Mouse (Mus musculus): ENCODE data around the gene Zfp979.
"Not testable (repeated sequence)": the region's sequence is repeated elsewhere in the genome, so short reads cannot be mapped to it uniquely, and the experiment has no call there.

The Zfp979 gene

GRCm38 (mm10) chr4:147642413-147642812 is at the start of gene Zfp979:
Gene Zfp979 (minus strand): TSS chr4:147642513.
- not testable (repeated sequence) for DNase-seq (ENCODE audit: low spot score in 2 of 2)

GRCm38 (mm10) chr4:147655245-147655644 is 12.9 kb upstream of the Zfp979 start:
- not testable (repeated sequence) for DNase-seq (ENCODE audit: low spot score in 2 of 2)

GRCm38 (mm10) chr4:147647407-147647806 is 5.1 kb upstream of the Zfp979 start:
- DNase-seq (ENCODE audit: low spot score in 2 of 2) = not testable (repeated sequence)

GRCm38 (mm10) chr4:147641932-147642331 is 381 bp downstream of the Zfp979 start:
- not testable (repeated sequence) for DNase-seq (ENCODE audit: low spot score in 2 of 2)

GRCm38 (mm10) chr4:147633818-147634262 is 8.5 kb downstream of the Zfp979 start:
- not testable (repeated sequence) for DNase-seq (ENCODE audit: low spot score in 2 of 2)

- not testable (repeated sequence) for DNase-seq (ENCODE audit: low spot score in 2 of 2)
These were observed 35.8 kb downstream of the Zfp979 start for GRCm38 (mm10) chr4:147606511-147606910.

GRCm38 (mm10) chr4:147605521-147605920 is 36.8 kb downstream of the Zfp979 start:
- DNase-seq (ENCODE audit: low spot score in 2 of 2) = no peak

GRCm38 (mm10) chr4:147603806-147604205 is 38.5 kb downstream of the Zfp979 start:
- DNase-seq (ENCODE audit: low spot score in 2 of 2) = no peak

GRCm38 (mm10) chr4:147601881-147602280 is 40.4 kb downstream of the Zfp979 start:
- DNase-seq (ENCODE audit: low spot score in 2 of 2) = no peak

- no peak for DNase-seq (ENCODE audit: low spot score in 2 of 2)
These were observed 43.5 kb downstream of the Zfp979 start for GRCm38 (mm10) chr4:147598831-147599230.

GRCm38 (mm10) chr4:147597685-147598084 is 44.6 kb downstream of the Zfp979 start:
- no peak for DNase-seq (ENCODE audit: low spot score in 2 of 2)

GRCm38 (mm10) chr4:147594630-147595029 is 47.7 kb downstream of the Zfp979 start:
- DNase-seq (ENCODE audit: low spot score in 2 of 2) = not testable (repeated sequence)

- no peak for DNase-seq (ENCODE audit: low spot score in 2 of 2)
These were observed 55.5 kb downstream of the Zfp979 start for GRCm38 (mm10) chr4:147586511-147587473.

- DNase-seq (ENCODE audit: low spot score in 2 of 2) = not testable (repeated sequence)
These were observed 62.9 kb downstream of the Zfp979 start for GRCm38 (mm10) chr4:147579371-147579770.

- not testable (repeated sequence) for DNase-seq (ENCODE audit: low spot score in 2 of 2)
These were observed 71.2 kb downstream of the Zfp979 start for GRCm38 (mm10) chr4:147571156-147571555.

- no peak for DNase-seq (ENCODE audit: low spot score in 2 of 2)
These were observed 76.7 kb downstream of the Zfp979 start for GRCm38 (mm10) chr4:147565426-147566220.
